Mouse (Mus musculus): ENCODE data around the gene Slc30a3. TPM values are rescaled to one million over a fixed set of nuclear protein-coding genes. Genes with fewer than 3 reads are reported as not detected.

Gene Slc30a3
- polyA plus RNA-seq (2012; fragmentation: generic; extraction: Trizol) = 0.71 TPM
- long read RNA-seq, experiment 1, partial matches to known transcripts = 1 of 1 reads
- long read RNA-seq, experiment 1, other reads (novel, unspliced or antisense) = 0 of 1 reads
- long read RNA-seq, experiment 2, transcript Slc30a3-201 (8 exons, 2,089 nt) = major isoform, 5 of 5 reads
- long read RNA-seq, experiment 2, partial matches to known transcripts = 0 of 5 reads
- long read RNA-seq, experiment 2, other reads (novel, unspliced or antisense) = 0 of 5 reads

- Histone ChIP-seq H3K79me3 (ENCODE audit: low read depth) (no peaks in the 10 kb centered on the region), H3K27me3 (ENCODE audit: control insufficient read depth, insufficient read depth, insufficient read length) (peaks cover 28% of the 10 kb centered on the region), H3K4me3 (ENCODE audit: insufficient read depth, poor library complexity, severe bottlenecking) (no peak within 1 kb of the TSS), H3K36me3 (ENCODE audit: control insufficient read depth, insufficient read depth) (no peaks in the 10 kb centered on the region), H3ac (ENCODE audit: control insufficient read depth, insufficient read length, low read depth) (no peak within 1 kb of the TSS), H3K79me2 (ENCODE audit: control insufficient read depth, insufficient read depth) (no peaks in the 10 kb centered on the region)
- TF ChIP-seq MYOD1 (IDR thresholded peaks at IDR 0.05; ENCODE audit: control insufficient read depth, insufficient read length, low read depth) (no peak), MAX (IDR thresholded peaks at IDR 0.05) (no peak), MYOG (IDR thresholded peaks at IDR 0.05; ENCODE audit: control insufficient read depth, extremely low read depth, insufficient read length) (no peak), FOSL1 (IDR thresholded peaks at IDR 0.05; ENCODE audit: insufficient read depth, low read length, poor library complexity, severe bottlenecking) (no peak), CTCF (IDR thresholded peaks at IDR 0.05; ENCODE audit: control insufficient read depth, insufficient read depth, insufficient read length) (no peak), CEBPB (IDR thresholded peaks at IDR 0.05; ENCODE audit: low read depth) (no peak), USF1 (IDR thresholded peaks at IDR 0.05; ENCODE audit: low read depth) (no peak)
Observed at GRCm38 (mm10) chr5:31108000-31108490, at the start of gene Slc30a3. Gene Slc30a3, minus strand, starts transcription at chr5:31108237.

- TF ChIP-seq MAX (IDR thresholded peaks at IDR 0.05) = no peak
- peak; percentile 95 for TF ChIP-seq USF1 (IDR thresholded peaks at IDR 0.05; ENCODE audit: low read depth)
- TF ChIP-seq CEBPB (IDR thresholded peaks at IDR 0.05; ENCODE audit: low read depth) = no peak
- no peaks in the 10 kb centered on the region for H3K79me3 ChIP-seq (ENCODE audit: low read depth)
- H3ac ChIP-seq (ENCODE audit: control insufficient read depth, insufficient read length, low read depth) = peak within 1 kb of the TSS; percentile 63
- H3K79me2 ChIP-seq (ENCODE audit: control insufficient read depth, insufficient read depth) = no peaks in the 10 kb centered on the region
- H3K27me3 ChIP-seq (ENCODE audit: control insufficient read depth, insufficient read depth, insufficient read length) = no peaks in the 10 kb centered on the region
- H3K36me3 ChIP-seq (ENCODE audit: control insufficient read depth, insufficient read depth) = peaks cover 46% of the 10 kb centered on the region
- H3K4me3 ChIP-seq (ENCODE audit: insufficient read depth, poor library complexity, severe bottlenecking) = peak within 1 kb of the TSS; percentile 27
Observed at GRCm38 (mm10) chr5:31154152-31154553, 46.1 kb upstream of the Slc30a3 start, which contains the start of gene Mpv17. Gene Mpv17, minus strand, starts transcription at chr5:31154251.

DNA sequence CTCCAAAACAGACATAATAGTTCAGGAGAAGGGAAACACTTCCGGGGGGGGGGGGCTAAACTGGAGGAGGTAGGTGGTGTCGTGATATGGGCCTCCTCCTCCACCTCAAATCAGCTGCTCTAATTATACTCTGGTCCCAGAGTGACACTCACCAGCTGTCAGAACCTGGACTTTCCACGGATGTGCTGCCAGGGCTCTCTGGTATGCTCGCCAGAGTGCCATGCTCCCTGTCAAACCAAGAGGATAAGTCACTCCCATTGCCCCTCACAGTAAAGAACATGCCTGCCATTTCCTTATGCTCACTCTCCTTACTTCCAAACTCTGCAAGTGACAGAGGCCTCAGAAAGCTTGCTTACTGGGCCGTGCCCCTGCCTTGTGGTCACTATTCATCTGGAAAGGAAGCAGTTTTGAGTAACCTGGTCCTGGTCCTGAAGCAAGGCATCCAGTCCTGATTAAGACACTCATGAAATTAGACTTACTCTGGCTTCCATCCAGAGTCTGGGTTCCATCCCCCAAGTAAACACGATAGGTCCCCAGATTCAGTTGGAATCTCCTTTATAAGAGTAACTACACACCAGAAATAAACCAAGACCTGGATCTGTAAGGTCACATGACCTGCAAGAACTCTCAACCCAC lies 45.6 kb upstream of the Slc30a3 start:
- Histone ChIP-seq H3K79me3 (ENCODE audit: low read depth) (no peaks in the 10 kb centered on the region), H3K27me3 (ENCODE audit: control insufficient read depth, insufficient read depth, insufficient read length) (no peaks in the 10 kb centered on the region), H3K4me3 (ENCODE audit: insufficient read depth, poor library complexity, severe bottlenecking) (peak overlapping the region; percentile 27), H3K36me3 (ENCODE audit: control insufficient read depth, insufficient read depth) (peaks cover 41% of the 10 kb centered on the region), H3K79me2 (ENCODE audit: control insufficient read depth, insufficient read depth) (no peaks in the 10 kb centered on the region), H3ac (ENCODE audit: control insufficient read depth, insufficient read length, low read depth) (peak overlapping the region; percentile 10)
- no peak for TF ChIP-seq CEBPB (IDR thresholded peaks at IDR 0.05; ENCODE audit: low read depth)
- no peak for TF ChIP-seq MYOD1 (IDR thresholded peaks at IDR 0.05; ENCODE audit: control insufficient read depth, insufficient read length, low read depth)
- TF ChIP-seq CTCF (IDR thresholded peaks at IDR 0.05; ENCODE audit: control insufficient read depth, insufficient read depth, insufficient read length) = no peak
- TF ChIP-seq MYOG (IDR thresholded peaks at IDR 0.05; ENCODE audit: control insufficient read depth, extremely low read depth, insufficient read length) = no peak
- no peak for TF ChIP-seq MAX (IDR thresholded peaks at IDR 0.05)
- no peak for TF ChIP-seq USF1 (IDR thresholded peaks at IDR 0.05; ENCODE audit: low read depth)
- TF ChIP-seq FOSL1 (IDR thresholded peaks at IDR 0.05; ENCODE audit: insufficient read depth, low read length, poor library complexity, severe bottlenecking) = no peak

DNA sequence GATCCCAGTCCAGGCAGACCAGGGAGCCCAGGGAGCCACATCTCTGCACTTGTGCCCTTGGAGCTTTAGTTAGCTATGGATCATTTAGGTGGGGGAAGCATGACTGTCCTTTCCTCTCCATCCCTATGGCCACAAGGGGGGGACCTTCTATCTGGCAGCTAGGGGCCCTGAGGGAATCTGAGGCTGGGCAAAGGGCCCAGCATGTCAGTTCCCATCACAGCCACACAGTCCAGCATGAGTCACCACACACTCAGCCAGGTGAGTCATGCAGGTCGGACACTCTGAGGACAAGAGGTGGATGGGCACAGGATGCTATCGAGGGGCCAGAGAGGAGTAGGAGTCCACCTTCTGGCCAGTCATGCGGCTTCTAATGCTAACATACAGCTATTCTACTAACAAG lies 43.7 kb upstream of the Slc30a3 start:
- H3K36me3 ChIP-seq (ENCODE audit: control insufficient read depth, insufficient read depth) = peaks cover 23% of the 10 kb centered on the region
- H3K79me2 ChIP-seq (ENCODE audit: control insufficient read depth, insufficient read depth) = no peaks in the 10 kb centered on the region
- no peaks in the 10 kb centered on the region for H3K27me3 ChIP-seq (ENCODE audit: control insufficient read depth, insufficient read depth, insufficient read length)
- H3K79me3 ChIP-seq (ENCODE audit: low read depth) = no peaks in the 10 kb centered on the region
- TF ChIP-seq FOSL1 (IDR thresholded peaks at IDR 0.05; ENCODE audit: insufficient read depth, low read length, poor library complexity, severe bottlenecking) = peak; percentile 88
- no peak for TF ChIP-seq MYOD1 (IDR thresholded peaks at IDR 0.05; ENCODE audit: control insufficient read depth, insufficient read length, low read depth)
- no peak for TF ChIP-seq CTCF (IDR thresholded peaks at IDR 0.05; ENCODE audit: control insufficient read depth, insufficient read depth, insufficient read length)
- H3K4me3 ChIP-seq (ENCODE audit: insufficient read depth, poor library complexity, severe bottlenecking) = no peak overlapping the region
- H3ac ChIP-seq (ENCODE audit: control insufficient read depth, insufficient read length, low read depth) = no peak overlapping the region

DNA sequence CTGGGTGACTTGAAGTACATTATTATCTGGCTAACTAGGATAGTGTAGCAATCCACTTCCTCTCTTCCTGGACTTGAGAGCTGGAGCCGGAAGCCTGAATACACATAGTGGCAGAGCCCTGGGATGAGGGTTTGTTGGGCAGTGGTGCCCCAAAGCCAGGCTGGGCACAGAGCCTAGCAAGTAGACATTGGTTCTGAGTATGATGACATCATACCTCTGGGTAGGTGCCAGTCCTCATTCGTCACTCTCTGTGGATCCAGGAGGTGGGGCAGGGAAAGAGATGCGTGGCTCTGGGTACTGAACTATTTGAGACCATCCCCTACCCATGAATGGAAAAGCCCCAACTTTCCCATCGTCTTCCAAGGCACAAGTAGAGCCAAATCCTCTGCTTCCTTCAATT lies 41.7 kb upstream of the Slc30a3 start:
- no peak overlapping the region for H3K4me3 ChIP-seq (ENCODE audit: insufficient read depth, poor library complexity, severe bottlenecking)
- H3K79me2 ChIP-seq (ENCODE audit: control insufficient read depth, insufficient read depth) = no peaks in the 10 kb centered on the region
- no peaks in the 10 kb centered on the region for H3K79me3 ChIP-seq (ENCODE audit: low read depth)
- no peaks in the 10 kb centered on the region for H3K27me3 ChIP-seq (ENCODE audit: control insufficient read depth, insufficient read depth, insufficient read length)
- no peak overlapping the region for H3ac ChIP-seq (ENCODE audit: control insufficient read depth, insufficient read length, low read depth)
- H3K36me3 ChIP-seq (ENCODE audit: control insufficient read depth, insufficient read depth) = peaks cover 14% of the 10 kb centered on the region
- TF ChIP-seq CEBPB (IDR thresholded peaks at IDR 0.05; ENCODE audit: low read depth) (no peak), MYOD1 (IDR thresholded peaks at IDR 0.05; ENCODE audit: control insufficient read depth, insufficient read length, low read depth) (no peak), USF1 (IDR thresholded peaks at IDR 0.05; ENCODE audit: low read depth) (no peak), FOSL1 (IDR thresholded peaks at IDR 0.05; ENCODE audit: insufficient read depth, low read length, poor library complexity, severe bottlenecking) (no peak), MYOG (IDR thresholded peaks at IDR 0.05; ENCODE audit: control insufficient read depth, extremely low read depth, insufficient read length) (no peak), MAX (IDR thresholded peaks at IDR 0.05) (no peak), CTCF (IDR thresholded peaks at IDR 0.05; ENCODE audit: control insufficient read depth, insufficient read depth, insufficient read length) (no peak)
